Mouse (Mus musculus): ENCODE measurements around the gene Cmtm7.

DNA sequence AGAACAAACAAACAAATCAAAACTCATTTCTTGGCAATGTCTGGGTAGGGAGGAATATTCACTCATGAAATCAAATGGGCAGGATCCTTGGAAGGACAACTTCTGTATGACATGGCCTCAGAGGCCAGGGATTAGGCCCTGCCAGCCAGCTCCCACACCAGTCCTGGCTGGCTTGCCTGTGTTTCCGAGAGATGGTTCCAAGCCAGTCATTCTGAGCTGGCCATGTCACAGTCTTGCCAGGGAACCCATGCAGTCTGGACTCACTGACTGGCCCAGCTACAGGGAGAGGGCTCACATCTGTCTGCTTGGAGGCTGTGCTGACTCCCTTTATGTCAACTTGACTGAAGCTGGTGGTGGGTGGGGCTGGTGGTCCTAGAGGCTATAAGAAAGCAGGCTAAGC is 20.5 kb upstream of the Cmtm7 start:
- TF ChIP-seq CTCF (conservative IDR thresholded peaks at IDR 0.05; ENCODE audit: low read length) = no peak
- no peak for TF ChIP-seq POU5F1 (IDR thresholded peaks at IDR 0.05; ENCODE audit: borderline replicate concordance, low read length)
- no peak for TF ChIP-seq NANOG (IDR thresholded peaks at IDR 0.05; ENCODE audit: borderline replicate concordance, low read length)

All from E14TG2a.4 (cell line).